Mouse (Mus musculus) CH12.LX (cell line): ENCODE results near the gene Dcaf11.

Source experiments
- CHD2 ChIP-seq: IDR thresholded peaks from 2 replicates; pipeline ENCODE4 v1.6.1; 2011; ENCODE audit warnings: low read length, improper control_type of control experiment
- CTCF ChIP-seq, 2 experiments: IDR thresholded peaks in 1 of 2; conservative IDR thresholded peaks in 1 of 2; 2 replicates each; pipeline ENCODE4 v1.5.1; 2011 to 2012; ENCODE audit warnings: low read depth in 2 of 2, low read length in 2 of 2, improper control_type of control experiment in 1 of 2, inconsistent platforms in 1 of 2, mild to moderate bottlenecking in 1 of 2, moderate library complexity in 1 of 2
- ELF1 ChIP-seq: IDR thresholded peaks from 2 replicates; pipeline ENCODE4 v1.6.1; 2014; ENCODE audit warnings: low read depth, mild to moderate bottlenecking, inconsistent platforms, low read length, improper control_type of control experiment
- JUND ChIP-seq: conservative IDR thresholded peaks from 2 replicates; pipeline ENCODE4 v1.6.1; 2011; ENCODE audit warnings: low read depth, low read length, improper control_type of control experiment
- KAT2A ChIP-seq: IDR thresholded peaks from 2 replicates; pipeline ENCODE4 v1.6.1; 2012; ENCODE audit warnings: low read length, improper control_type of control experiment, inconsistent platforms; ENCODE audit not compliant: insufficient replicate concordance
- MAFK ChIP-seq: IDR thresholded peaks from 2 replicates; pipeline ENCODE4 v1.6.1; 2011; ENCODE audit warnings: low read length, improper control_type of control experiment; ENCODE audit not compliant: insufficient replicate concordance
- POLR2A ChIP-seq: IDR thresholded peaks from 2 replicates; pipeline ENCODE4 v1.6.1; 2011; ENCODE audit warnings: low read depth, mild to moderate bottlenecking, improper control_type of control experiment, low read length
- SIN3A ChIP-seq: IDR thresholded peaks from 2 replicates; pipeline ENCODE4 v1.6.1; 2012; ENCODE audit warnings: low read length, improper control_type of control experiment, inconsistent platforms
- SMC3 ChIP-seq: IDR thresholded peaks from 2 replicates; pipeline ENCODE4 v1.6.1; 2011; ENCODE audit warnings: low read depth, low read length, improper control_type of control experiment
- ZMIZ1 ChIP-seq: IDR thresholded peaks from 2 replicates; pipeline ENCODE4 v1.6.1; 2012; ENCODE audit warnings: low read depth, mild to moderate bottlenecking, inconsistent platforms, low read length, improper control_type of control experiment
- ZNF384 ChIP-seq: IDR thresholded peaks from 2 replicates; pipeline ENCODE4 v1.6.1; 2012; ENCODE audit warnings: low read depth, low read length, improper control_type of control experiment, inconsistent platforms

GRCm38 (mm10) chr14:55575302-55575701 lies 15.5 kb downstream of the Dcaf11 start, which contains the start of gene Fitm1:
- no peak for TF ChIP-seq POLR2A
- TF ChIP-seq CTCF (conservative IDR thresholded peaks at IDR 0.05 in 1 of 2, IDR thresholded peaks at IDR 0.05 in 1 of 2; ENCODE audit: low read depth in 2 of 2, low read length in 2 of 2): no peak
- no peak for TF ChIP-seq SMC3
- TF ChIP-seq ZMIZ1: no peak
- TF ChIP-seq SIN3A: no peak
- TF ChIP-seq JUND: no peak
- no peak for TF ChIP-seq ZNF384
- no peak for TF ChIP-seq KAT2A
- no peak for TF ChIP-seq ELF1
- no peak for TF ChIP-seq CHD2
- TF ChIP-seq MAFK: no peak
